Mouse (Mus musculus): ENCODE measurements around the gene Gm2888. TPM values are rescaled to one million over a fixed set of nuclear protein-coding genes. Genes with fewer than 3 reads are reported as not detected.

Gene Gm2888
- polyA plus RNA-seq (2014; fragmentation: Illumina TruSeq; extraction: RNeasy Lipid Tissue Mini Kit (QIAGEN cat#74804); ENCODE audit: low read depth, low replicate concordance) = not detected

GRCm38 (mm10) chr14:3029702-3030101, at the start of gene Gm2888:
TSS of gene Gm2888 (plus strand) at chr14:3030002.

DNA sequence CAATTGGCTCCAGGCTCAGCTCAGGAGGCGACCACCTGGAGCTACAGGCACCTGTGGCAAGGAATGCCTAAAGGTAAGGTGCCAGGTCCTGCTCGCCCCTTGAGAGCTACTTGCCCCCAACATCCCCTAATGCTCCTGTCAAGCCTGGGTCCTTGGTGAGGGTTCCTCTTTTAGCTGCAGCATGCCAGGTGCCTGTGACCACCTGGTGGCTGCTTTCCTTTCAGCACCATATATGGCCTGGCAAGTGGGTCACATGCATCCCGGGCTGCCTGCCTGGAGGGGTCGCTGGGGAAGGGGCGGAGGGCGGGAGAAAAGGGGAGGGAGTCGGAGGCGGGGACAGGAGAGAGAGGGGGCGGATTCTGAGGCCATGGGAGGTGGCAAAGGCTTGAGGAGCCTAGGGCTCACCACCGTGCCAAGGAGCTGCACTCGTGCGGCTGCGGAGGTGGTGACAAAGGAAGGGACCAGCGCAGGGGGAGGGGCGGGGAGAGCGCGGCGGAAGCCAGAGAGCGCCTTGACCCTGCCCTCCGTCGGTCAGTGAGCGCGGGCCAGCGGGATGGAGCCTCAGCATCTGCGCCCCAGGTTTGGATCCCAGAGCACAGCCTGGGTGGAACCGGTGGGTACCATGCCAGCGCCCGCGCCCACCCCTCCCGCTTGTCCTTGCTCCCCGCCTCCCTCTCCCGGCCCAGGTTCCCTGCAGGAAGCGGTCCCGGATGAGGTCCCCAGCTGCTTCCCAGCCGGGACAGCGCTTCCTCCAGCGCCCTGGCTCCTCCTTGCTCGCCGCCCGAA, 19.1 kb downstream of the Gm2888 start, which contains the start of gene Gm2897:
TSS of gene Gm2897 (plus strand) at position 559 of the 786 bp plus-strand sequence.

Other genes starting within 250 kb of the Gm2888 start
- gene Gm2897, start 19.3 kb downstream of the Gm2888 start, polyA plus RNA-seq (2014; fragmentation: Illumina TruSeq; extraction: RNeasy Lipid Tissue Mini Kit (QIAGEN cat#74804); ENCODE audit: low read depth, low replicate concordance) = not detected
- not detected for gene Gm10340, start 104.0 kb downstream of the Gm2888 start, polyA plus RNA-seq (2014; fragmentation: Illumina TruSeq; extraction: RNeasy Lipid Tissue Mini Kit (QIAGEN cat#74804); ENCODE audit: low read depth, low replicate concordance)
- gene Gm5795, start 158.3 kb downstream of the Gm2888 start, polyA plus RNA-seq (2014; fragmentation: Illumina TruSeq; extraction: RNeasy Lipid Tissue Mini Kit (QIAGEN cat#74804); ENCODE audit: low read depth, low replicate concordance) = not detected
- gene D830030K20Rik, start 178.5 kb downstream of the Gm2888 start, polyA plus RNA-seq (2014; fragmentation: Illumina TruSeq; extraction: RNeasy Lipid Tissue Mini Kit (QIAGEN cat#74804); ENCODE audit: low read depth, low replicate concordance) = 0.49 TPM